Mouse (Mus musculus): ENCODE measurements around the gene Vip. TPM values are rescaled to one million over a fixed set of nuclear protein-coding genes. Genes with fewer than 3 reads are reported as not detected.

Gene Vip
- polyA plus RNA-seq (2012; rRNA removed) = not detected in 2 replicates

DNA sequence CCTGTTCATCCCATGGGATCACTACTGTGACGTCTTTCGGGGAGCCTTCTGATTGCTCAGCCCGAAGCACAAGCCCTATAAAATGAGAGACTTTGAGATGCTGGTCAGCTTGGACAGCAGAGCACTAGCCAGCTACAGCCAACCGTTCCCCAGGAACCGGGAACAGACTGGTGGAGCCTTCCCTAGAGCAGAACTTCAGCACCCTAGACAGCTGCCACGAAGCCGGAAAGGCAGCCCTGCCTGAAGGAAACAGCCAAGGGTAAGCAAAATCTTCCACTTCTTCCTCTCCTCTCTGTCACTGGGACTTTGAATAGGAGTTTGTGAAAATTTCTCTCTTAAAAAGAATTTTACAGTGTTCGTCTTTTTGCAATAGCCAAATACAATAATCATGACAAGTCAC lies at the start of gene Vip:
TSS of gene Vip (plus strand) at position 107 of the 400 bp plus-strand sequence.
- Histone ChIP-seq H3K36me3 (ENCODE audit: control insufficient read depth, insufficient read depth, low read length) (no peaks in the 10 kb centered on the region), H3K27me3 (ENCODE audit: control insufficient read depth, insufficient read depth, low read length) (no peaks in the 10 kb centered on the region), H3K4me1 (ENCODE audit: control insufficient read depth, insufficient read depth, insufficient read length) (no peaks in the 10 kb centered on the region), H3K27ac (ENCODE audit: insufficient read depth, low read length) (no peak within 1 kb of the TSS), H3K4me3 (ENCODE audit: extremely low read depth, insufficient read depth, insufficient read length) (no peak within 1 kb of the TSS)
- DNase-seq (ENCODE audit: low read depth in 1 of 2, low spot score in 2 of 2) = no peak
- WGBS = 30% methylated on average over 8 of the region's 8 CpGs
- TF ChIP-seq CTCF (IDR thresholded peaks at IDR 0.05; ENCODE audit: extremely low read depth, insufficient read depth, insufficient read length, insufficient replicate concordance) (no peak), POLR2A (IDR thresholded peaks at IDR 0.05; ENCODE audit: low read depth, low read length) (no peak)

DNA sequence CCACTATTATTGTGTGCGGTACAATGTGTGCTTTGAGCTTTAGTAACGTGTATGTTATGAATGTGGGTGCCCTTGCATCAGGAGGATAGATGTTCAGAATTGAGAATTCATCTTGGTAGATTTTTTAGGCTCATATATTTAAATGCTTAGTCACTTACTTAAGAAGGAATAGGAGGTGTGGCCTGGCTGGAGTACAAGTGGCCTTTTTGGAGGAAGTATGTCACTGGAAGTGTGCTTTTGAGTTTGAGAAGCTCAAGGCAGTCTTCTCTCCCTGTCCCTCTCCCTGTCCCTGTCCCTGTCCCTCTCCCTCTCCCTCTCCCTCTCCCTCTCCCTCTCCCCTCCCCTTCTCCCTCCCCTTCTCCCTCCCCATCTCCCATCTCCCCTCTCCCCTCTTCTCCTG lies 48.0 kb upstream of the Vip start:
- H3K4me1 ChIP-seq (ENCODE audit: control insufficient read depth, insufficient read depth, insufficient read length) = no peaks in the 10 kb centered on the region
- WGBS = 89% methylated on average over 2 of the region's 2 CpGs
- H3K27ac ChIP-seq (ENCODE audit: insufficient read depth, low read length) = no peak overlapping the region
- DNase-seq (ENCODE audit: low read depth in 1 of 2, low spot score in 2 of 2) = no peak
- no peaks in the 10 kb centered on the region for H3K27me3 ChIP-seq (ENCODE audit: control insufficient read depth, insufficient read depth, low read length)
- H3K4me3 ChIP-seq (ENCODE audit: extremely low read depth, insufficient read depth, insufficient read length) = no peak overlapping the region
- TF ChIP-seq CTCF (IDR thresholded peaks at IDR 0.05; ENCODE audit: extremely low read depth, insufficient read depth, insufficient read length, insufficient replicate concordance) (no peak), POLR2A (IDR thresholded peaks at IDR 0.05; ENCODE audit: low read depth, low read length) (no peak)
- no peaks in the 10 kb centered on the region for H3K36me3 ChIP-seq (ENCODE audit: control insufficient read depth, insufficient read depth, low read length)

DNA sequence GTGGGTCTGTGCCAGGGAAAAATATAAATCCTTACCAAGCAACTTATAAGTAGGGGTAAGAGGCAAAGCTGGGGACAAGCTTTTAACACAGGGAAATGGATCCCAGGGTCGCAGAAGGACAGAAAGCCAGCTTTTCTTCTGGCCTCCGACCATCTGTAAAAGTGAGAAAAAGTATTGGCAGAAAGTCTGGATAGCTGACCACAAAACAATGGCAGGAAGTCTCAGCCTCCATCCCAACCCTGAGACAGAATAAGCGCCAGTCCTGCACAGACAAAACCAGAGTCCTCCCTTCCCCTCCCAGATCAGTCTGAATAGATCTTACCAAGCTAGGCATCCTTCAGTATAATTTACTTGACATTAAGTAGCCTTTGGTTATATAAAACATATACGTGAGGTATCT lies 47.0 kb upstream of the Vip start:
- WGBS = 54% methylated on average over 4 of the region's 4 CpGs

DNA sequence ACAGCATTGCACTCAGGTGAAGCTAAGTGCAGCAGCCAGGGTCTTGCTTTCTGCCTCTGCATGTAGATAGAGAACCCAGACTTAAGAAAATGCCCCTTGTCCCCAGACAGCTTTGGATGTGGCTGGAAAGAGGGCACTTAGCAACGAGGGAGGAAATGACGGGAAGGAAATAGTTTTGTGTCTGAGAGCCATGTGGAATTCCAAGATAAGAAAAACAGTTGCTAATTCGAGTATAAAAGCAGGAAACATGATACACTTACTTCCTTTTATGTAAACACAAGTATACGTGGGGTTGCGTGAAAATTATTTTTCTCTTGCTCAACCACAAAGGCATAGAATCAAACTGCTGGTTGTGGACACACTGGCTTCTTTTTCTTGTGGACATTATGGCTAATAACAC lies 45.6 kb upstream of the Vip start, which contains the start of gene Myct1:
TSS of gene Myct1 (plus strand) at position 312 of the 400 bp plus-strand sequence.
- no peaks in the 10 kb centered on the region for H3K27me3 ChIP-seq (ENCODE audit: control insufficient read depth, insufficient read depth, low read length)
- H3K4me1 ChIP-seq (ENCODE audit: control insufficient read depth, insufficient read depth, insufficient read length) = no peaks in the 10 kb centered on the region
- H3K36me3 ChIP-seq (ENCODE audit: control insufficient read depth, insufficient read depth, low read length) = no peaks in the 10 kb centered on the region
- H3K4me3 ChIP-seq (ENCODE audit: extremely low read depth, insufficient read depth, insufficient read length) = peak within 1 kb of the TSS; percentile 18
- no peak within 1 kb of the TSS for H3K27ac ChIP-seq (ENCODE audit: insufficient read depth, low read length)
- TF ChIP-seq CTCF (IDR thresholded peaks at IDR 0.05; ENCODE audit: extremely low read depth, insufficient read depth, insufficient read length, insufficient replicate concordance) = no peak
- 13% methylated on average over 5 of the region's 5 CpGs for WGBS
- DNase-seq (ENCODE audit: low read depth in 1 of 2, low spot score in 2 of 2) = no peak

More for the DNA sequence above, 47.0 kb upstream of the Vip start:
- no peaks in the 10 kb centered on the region for H3K27me3 ChIP-seq (ENCODE audit: control insufficient read depth, insufficient read depth, low read length)
- TF ChIP-seq POLR2A (IDR thresholded peaks at IDR 0.05; ENCODE audit: low read depth, low read length) (no peak), CTCF (IDR thresholded peaks at IDR 0.05; ENCODE audit: extremely low read depth, insufficient read depth, insufficient read length, insufficient replicate concordance) (no peak)
- H3K27ac ChIP-seq (ENCODE audit: insufficient read depth, low read length) = no peak overlapping the region
- no peak for DNase-seq (ENCODE audit: low read depth in 1 of 2, low spot score in 2 of 2)
- H3K4me3 ChIP-seq (ENCODE audit: extremely low read depth, insufficient read depth, insufficient read length) = no peak overlapping the region
- H3K4me1 ChIP-seq (ENCODE audit: control insufficient read depth, insufficient read depth, insufficient read length) = no peaks in the 10 kb centered on the region
- no peaks in the 10 kb centered on the region for H3K36me3 ChIP-seq (ENCODE audit: control insufficient read depth, insufficient read depth, low read length)

DNA sequence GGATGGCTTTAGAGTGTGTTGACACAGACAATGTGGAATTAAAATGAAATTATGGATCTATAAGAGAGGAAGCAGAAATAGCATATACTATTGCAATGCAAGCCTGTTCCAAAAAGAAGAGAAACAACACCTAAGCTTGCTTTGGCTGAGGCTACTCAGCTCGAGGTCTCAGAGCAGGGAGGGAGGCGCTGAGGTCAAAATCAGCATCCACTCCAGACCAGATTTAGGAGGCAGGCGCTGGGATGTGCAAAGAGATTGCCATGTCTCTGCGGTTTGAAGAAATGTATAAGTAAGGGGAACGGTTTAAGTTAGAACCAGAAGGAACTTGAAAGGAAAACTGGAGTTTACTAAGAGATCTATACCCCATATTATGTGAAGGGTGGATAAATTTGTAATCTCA lies 44.6 kb upstream of the Vip start:
- Histone ChIP-seq H3K4me3 (ENCODE audit: extremely low read depth, insufficient read depth, insufficient read length) (peak overlapping the region; percentile 18), H3K4me1 (ENCODE audit: control insufficient read depth, insufficient read depth, insufficient read length) (no peaks in the 10 kb centered on the region), H3K27ac (ENCODE audit: insufficient read depth, low read length) (no peak overlapping the region), H3K27me3 (ENCODE audit: control insufficient read depth, insufficient read depth, low read length) (no peaks in the 10 kb centered on the region), H3K36me3 (ENCODE audit: control insufficient read depth, insufficient read depth, low read length) (no peaks in the 10 kb centered on the region)
- WGBS = 27% methylated on average over 5 of the region's 5 CpGs
- DNase-seq (ENCODE audit: low read depth in 1 of 2, low spot score in 2 of 2) = no peak
- TF ChIP-seq CTCF (IDR thresholded peaks at IDR 0.05; ENCODE audit: extremely low read depth, insufficient read depth, insufficient read length, insufficient replicate concordance) (no peak), POLR2A (IDR thresholded peaks at IDR 0.05; ENCODE audit: low read depth, low read length) (no peak)

DNA sequence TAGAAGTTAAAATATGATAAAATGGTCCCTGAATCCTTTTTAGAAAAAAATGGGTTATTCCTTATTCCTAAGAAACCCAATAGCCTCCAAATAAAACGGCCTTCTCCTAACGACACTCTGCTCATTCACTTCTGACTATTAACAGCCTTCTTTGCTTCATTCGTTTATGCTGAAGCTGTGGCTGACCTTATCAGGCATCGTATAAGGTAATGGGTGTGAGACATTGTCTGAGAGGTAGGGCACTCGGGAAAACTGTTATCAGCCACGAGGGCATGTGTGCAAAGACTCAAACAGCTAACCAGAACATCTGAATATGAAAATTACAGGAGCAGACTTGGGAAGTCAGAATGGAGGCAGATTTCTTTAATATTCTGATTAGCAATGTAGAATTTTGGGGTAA lies 42.5 kb upstream of the Vip start:
- Histone ChIP-seq H3K4me3 (ENCODE audit: extremely low read depth, insufficient read depth, insufficient read length) (no peak overlapping the region), H3K4me1 (ENCODE audit: control insufficient read depth, insufficient read depth, insufficient read length) (no peaks in the 10 kb centered on the region), H3K36me3 (ENCODE audit: control insufficient read depth, insufficient read depth, low read length) (no peaks in the 10 kb centered on the region), H3K27ac (ENCODE audit: insufficient read depth, low read length) (no peak overlapping the region), H3K27me3 (ENCODE audit: control insufficient read depth, insufficient read depth, low read length) (no peaks in the 10 kb centered on the region)
- WGBS = 36% methylated on average over 6 of the region's 6 CpGs
- TF ChIP-seq CTCF (IDR thresholded peaks at IDR 0.05; ENCODE audit: extremely low read depth, insufficient read depth, insufficient read length, insufficient replicate concordance) (no peak), POLR2A (IDR thresholded peaks at IDR 0.05; ENCODE audit: low read depth, low read length) (no peak)
- no peak for DNase-seq (ENCODE audit: low read depth in 1 of 2, low spot score in 2 of 2)

DNA sequence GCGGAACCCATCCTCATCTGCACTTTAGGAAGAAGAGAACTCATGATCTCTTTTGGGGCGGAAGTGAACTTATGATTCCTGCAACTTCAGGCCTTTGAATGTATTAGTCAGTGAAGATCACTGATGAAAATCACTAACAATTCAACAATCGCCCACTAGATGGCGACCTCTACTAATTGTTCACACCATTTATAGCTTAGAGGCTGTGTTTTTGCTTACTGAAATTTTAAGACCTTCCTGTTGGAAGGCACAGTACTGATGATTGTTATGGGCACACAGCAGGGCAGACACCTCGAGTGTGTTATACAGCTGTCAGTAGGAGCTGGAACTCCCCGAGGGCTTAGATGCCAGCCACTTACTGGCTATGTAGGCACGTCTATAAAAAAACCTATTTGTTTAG lies 38.9 kb upstream of the Vip start:
- TF ChIP-seq POLR2A (IDR thresholded peaks at IDR 0.05; ENCODE audit: low read depth, low read length) = no peak
- TF ChIP-seq CTCF (IDR thresholded peaks at IDR 0.05; ENCODE audit: extremely low read depth, insufficient read depth, insufficient read length, insufficient replicate concordance) = no peak
- Histone ChIP-seq H3K4me3 (ENCODE audit: extremely low read depth, insufficient read depth, insufficient read length) (no peak overlapping the region), H3K27ac (ENCODE audit: insufficient read depth, low read length) (no peak overlapping the region), H3K4me1 (ENCODE audit: control insufficient read depth, insufficient read depth, insufficient read length) (no peaks in the 10 kb centered on the region), H3K27me3 (ENCODE audit: control insufficient read depth, insufficient read depth, low read length) (no peaks in the 10 kb centered on the region), H3K36me3 (ENCODE audit: control insufficient read depth, insufficient read depth, low read length) (no peaks in the 10 kb centered on the region)
- peak; percentile 14 to 41 for DNase-seq (ENCODE audit: low read depth in 1 of 2, low spot score in 2 of 2)
- WGBS = 17% methylated on average over 7 of the region's 7 CpGs
